Mouse (Mus musculus) megakaryocyte progenitor cell, adult 5-6 weeks (primary cell): ENCODE measurements at regions not wholly inside any gene's neighbourhood (a gene's known extent, or its start where the extent isn't known, plus 50 kb on each side); places are given as distances from the start of the nearest gene placed in this dataset.
"Not testable (repeated sequence)": the region's sequence is repeated elsewhere in the genome, so short reads cannot be mapped to it uniquely, and the experiment has no call there.

Experiments used
- ATAC-seq: replicated peaks from 2 replicates; pipeline ENCODE4 v1.8.0; 2016; ENCODE audit warnings: mild to moderate bottlenecking, moderate TSS enrichment, inconsistent platforms; ENCODE audit not compliant: poor library complexity

- peak; percentile 80 for ATAC-seq
Observed at GRCm38 (mm10) chr12:54519370-54519769, 137.0 kb downstream of the Sptssa start.

GRCm38 (mm10) chr12:54517265-54517664 lies 139.1 kb downstream of the Sptssa start:
- no peak for ATAC-seq

DNA sequence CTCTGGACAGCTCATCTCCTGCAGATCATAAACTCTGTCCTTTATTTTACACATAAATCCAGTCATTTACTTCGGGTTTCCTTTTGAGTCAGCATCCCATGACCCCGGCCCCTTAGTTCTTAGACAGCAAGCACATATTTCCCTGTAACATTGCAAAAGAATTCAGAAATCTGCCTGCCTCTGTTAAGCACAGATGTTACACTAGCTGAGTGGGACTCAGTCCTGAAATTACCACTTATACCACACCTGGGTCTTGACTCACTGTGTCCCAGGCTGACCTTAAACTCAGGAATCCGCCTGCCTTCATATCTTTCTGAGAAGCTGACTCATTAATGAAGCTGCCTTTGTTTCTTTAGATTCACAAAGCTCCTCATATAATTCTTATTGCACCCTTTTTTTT lies 139.9 kb downstream of the Sptssa start:
- no peak for ATAC-seq

DNA sequence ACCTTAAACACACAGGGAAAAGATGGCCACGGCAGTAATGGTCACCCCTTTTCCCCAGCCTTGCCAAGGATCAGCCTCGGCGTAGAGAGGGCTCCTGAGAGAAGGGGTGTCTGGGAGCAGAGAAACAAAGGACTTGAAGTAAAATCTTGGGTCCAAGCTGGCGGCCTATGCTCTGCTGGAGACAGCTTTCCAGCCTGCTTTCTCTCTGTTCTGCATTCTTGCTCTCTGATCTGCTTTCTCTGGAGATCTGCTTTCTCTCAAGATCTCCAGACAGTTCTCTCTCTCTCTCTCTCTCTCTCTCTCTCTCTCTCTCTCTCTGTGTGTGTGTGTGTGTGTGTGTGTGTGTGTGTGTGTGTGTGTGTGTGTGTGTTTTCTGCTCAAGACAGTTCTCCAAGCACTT lies 140.3 kb downstream of the Sptssa start:
- not testable (repeated sequence) for ATAC-seq

- peak; percentile 76 for ATAC-seq
Observed at GRCm38 (mm10) chr12:54509903-54510302, 146.5 kb downstream of the Sptssa start.

GRCm38 (mm10) chr12:54502775-54503174 lies 153.6 kb downstream of the Sptssa start:
- no peak for ATAC-seq

DNA sequence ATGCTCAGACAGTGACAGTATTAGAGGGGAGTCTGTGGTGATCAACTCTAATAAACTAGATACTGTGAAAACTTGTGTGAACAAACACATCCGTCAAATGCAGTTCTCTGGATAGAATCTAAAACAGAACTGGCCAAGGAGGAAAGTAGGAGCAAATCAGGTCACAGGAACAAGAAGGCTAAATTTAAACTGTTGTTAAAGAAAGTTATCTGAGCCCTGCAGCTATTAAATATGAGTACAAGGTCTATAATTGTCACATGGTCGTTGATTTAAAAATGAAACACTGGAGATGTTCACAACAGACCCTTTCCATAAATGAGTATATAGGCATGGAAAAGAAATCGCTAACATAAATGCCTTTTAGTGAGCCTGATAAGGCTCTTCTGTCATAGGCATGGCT lies 156.4 kb downstream of the Sptssa start:
- ATAC-seq: no peak

DNA sequence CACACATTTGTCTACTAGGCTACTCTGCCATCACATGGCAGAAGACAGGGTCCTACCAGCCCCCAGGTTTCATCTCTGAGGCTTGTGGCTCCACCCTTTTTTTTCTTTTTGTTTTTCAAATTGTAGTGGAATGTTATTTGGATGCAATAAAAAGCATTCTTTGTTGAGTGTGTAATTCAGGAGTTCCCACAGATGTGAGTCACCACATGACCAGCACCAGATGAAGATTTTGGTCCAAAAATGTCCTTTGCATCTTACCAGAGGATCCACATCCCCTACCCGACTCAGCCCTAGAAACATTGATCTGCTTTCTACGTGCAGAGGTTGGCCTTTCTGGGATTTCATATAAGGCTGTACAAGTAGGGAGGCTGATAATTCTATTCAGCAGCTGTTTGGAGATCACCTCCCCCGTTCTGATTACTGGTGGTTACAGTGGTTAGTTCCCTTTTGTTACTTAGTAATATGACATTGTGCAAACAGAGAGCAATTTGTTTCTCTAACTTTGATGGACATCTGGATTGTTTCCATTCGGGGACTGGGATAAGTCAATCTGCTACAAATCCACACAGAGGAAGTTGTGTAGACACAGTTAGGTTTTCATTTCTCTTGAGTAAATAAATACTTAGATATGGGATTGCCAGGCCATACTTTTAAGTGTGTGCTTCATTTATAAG lies 160.5 kb downstream of the Sptssa start:
- ATAC-seq: peak; percentile 76

- ATAC-seq: no peak
Observed at GRCm38 (mm10) chr12:54494756-54495375, 161.5 kb downstream of the Sptssa start.

- no peak for ATAC-seq
Observed at GRCm38 (mm10) chr12:54492737-54493136, 163.6 kb downstream of the Sptssa start.

DNA sequence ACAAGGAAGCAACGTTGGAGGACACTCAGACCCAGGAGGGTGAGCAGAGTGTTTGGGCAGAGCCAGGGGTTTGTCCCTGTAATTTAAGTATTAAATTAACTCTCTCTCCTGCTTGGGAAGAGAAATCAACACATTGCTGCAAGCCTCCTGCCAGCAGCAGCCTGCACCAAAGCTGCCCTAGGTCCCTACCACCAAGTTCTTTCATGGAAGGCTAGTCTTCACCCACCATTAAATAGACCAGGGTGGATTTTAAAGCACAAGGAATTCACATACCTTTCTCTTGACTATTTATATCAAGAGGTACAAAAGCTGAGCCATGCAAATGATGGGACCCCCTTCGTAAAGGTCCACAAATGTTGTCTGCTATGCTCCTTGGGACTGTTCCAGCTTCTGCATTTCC lies 165.9 kb downstream of the Sptssa start:
- ATAC-seq: no peak

DNA sequence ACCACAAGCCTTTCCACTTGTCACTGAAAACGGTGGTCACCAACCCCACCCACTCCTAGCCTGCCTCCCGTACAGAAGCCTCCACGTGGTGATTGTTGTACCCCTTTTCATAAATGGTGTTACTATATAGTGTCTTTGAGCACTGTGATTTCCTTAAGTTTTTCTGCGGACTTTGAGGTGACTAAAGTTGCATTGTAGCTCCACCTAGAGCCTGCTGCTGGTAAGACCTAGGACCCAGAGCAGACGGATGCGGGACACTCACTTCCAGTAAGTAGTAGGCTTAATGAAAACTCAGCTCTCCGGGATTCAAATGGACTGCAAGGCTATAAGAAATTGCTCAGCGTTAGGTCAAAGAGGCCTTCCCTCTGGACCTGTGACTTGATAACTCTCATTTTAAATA lies 166.7 kb downstream of the Sptssa start:
- peak; percentile 94 for ATAC-seq

DNA sequence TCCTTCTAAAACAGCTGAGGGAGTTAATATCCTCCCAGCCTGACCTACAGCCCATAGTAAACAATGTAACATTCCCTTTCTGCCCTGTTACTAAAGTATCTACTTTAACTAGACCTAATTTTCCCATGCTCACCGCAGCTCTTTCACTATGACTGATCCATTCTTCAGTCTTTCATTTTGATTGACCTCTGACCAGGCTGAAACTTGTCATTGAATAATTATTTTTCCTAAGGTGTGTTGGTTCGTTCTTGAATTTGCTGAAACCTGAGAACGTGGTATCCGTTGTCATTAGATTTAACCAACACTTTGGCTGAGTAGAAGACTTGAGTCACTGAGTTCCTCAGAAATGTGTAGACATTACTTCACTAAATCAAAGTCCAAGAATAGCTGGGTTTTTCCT lies 168.7 kb downstream of the Sptssa start:
- ATAC-seq: no peak

- peak; percentile 74 for ATAC-seq
Observed at GRCm38 (mm10) chr12:54482020-54482419, 174.4 kb downstream of the Sptssa start.

DNA sequence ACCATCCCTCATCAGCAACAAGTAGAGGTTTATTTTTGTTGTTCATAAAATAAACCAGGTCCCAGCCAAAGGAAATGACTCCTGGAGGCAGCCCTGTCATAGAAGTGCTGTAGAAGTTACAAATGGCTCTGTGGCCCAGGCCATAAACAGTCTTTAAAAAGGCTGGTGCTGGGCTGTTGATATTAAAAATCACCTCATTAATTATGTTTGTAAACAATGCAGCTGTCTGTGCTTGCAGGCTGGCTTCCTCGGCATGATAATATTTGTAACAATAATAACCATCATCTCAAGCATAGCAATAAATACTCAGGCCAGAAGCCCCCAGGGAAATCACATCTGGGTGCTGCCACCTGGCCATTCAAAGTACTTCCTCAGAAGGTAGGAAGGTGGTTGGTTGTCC lies 176.5 kb downstream of the Sptssa start:
- no peak for ATAC-seq

- no peak for ATAC-seq
Observed at GRCm38 (mm10) chr12:54472881-54473280, 183.5 kb downstream of the Sptssa start.

DNA sequence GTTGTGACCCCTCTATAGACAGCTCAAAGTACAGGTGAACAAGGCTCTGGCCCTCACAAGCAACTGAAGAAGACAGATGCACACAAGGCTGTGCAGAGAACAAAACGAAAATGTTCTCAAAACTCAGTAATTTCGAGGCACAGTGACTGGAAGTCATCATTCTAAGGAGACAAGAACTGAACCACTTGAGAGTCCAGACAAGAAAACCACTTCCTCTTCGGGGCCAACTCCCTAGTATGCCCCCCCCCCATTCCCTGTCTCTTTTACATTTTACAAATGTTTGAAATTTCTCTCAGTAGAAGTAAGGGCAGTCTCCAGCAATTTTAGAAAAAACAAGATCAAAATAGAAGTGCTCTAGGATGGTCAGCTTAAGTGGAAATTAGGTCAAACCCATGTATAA lies 184.0 kb downstream of the Sptssa start:
- 0 out of 2 replicates have a peak, but pooled peaks have one; percentile 50 for ATAC-seq

DNA sequence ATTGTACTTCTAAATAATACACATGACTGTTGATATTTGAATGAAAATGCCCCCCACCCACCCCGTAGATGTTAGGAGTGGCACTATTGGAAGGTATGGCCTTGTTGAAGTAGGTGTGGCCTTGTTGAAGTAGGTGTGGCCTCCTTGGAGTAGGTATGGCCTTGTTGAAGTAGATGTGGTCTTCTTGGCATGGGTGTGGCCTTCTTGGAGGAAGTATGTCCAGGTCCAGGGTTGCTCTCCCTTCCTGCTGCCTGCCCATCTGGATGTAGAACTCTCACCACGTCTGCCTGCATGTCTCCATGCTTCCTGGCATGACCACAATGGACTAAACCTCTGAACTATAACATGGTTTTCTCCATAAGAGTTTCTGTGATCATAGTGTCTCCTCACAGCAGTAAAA lies 188.7 kb downstream of the Sptssa start:
- ATAC-seq: no peak

GRCm38 (mm10) chr12:54463806-54464205 lies 192.6 kb downstream of the Sptssa start:
- no peak for ATAC-seq

- ATAC-seq: no peak
Observed at GRCm38 (mm10) chr12:54461411-54461810, 195.0 kb downstream of the Sptssa start.

DNA sequence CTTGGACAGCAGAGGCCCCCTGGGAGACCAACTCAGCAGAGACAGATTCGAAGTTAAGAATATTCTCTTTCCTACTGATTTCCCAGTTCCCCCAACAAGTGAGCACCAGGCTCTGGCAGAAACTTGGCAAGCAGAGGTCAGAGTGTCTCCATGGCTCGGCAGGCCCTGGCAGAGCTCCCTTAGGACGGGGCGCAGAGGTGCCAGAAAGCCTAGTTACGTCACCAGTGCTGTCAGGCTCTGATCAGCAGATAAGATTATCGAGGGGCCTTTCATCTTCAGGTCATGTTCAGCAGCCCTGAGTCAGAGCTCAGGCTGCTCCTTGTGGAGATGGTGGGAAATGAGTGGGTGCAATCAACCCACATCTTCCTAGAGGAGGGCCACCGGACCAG lies 196.2 kb downstream of the Sptssa start:
- ATAC-seq: peak; percentile 15; the same call in 1 of the 2 replicates

GRCm38 (mm10) chr12:54459462-54460134 lies 196.8 kb downstream of the Sptssa start:
- ATAC-seq: peak; percentile 26
